Mouse (Mus musculus): ENCODE data around the gene Fance. TPM values are rescaled to one million over a fixed set of nuclear protein-coding genes. Genes with fewer than 3 reads are reported as not detected.

The Fance gene
- polyA plus RNA-seq, 1 experiment from 2014 or later = 39.5 TPM

DNA sequence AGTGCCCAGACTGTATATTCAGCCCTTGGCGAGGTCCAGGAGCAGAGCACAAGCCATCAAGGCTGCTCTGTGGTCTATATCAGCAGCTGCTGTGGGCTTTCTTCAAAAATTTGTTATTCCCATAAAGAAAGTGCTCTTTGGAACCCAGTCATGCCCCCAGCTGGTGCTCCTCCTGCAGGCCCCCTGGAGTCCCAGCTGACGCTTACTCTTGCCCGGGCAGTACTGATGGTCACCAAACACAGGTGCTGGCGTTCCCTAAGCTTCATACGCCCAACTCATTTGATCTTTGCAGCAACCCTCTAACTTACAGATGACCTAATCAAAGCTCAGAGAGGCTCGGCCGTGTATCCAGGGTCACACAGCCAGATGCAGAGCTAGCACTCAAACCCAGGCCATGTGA, 24.2 kb downstream of the Fance start:
- no peak overlapping the region for H3K9ac ChIP-seq
- no peak overlapping the region for H3K27ac ChIP-seq
- H3K4me3 ChIP-seq = no peak overlapping the region
- peaks cover 80% of the 10 kb centered on the region for H3K36me3 ChIP-seq
- no peak for ATAC-seq (ENCODE audit: insufficient number of reproducible peaks, insufficient read depth, low FRiP score, low TSS enrichment, low read depth)
- H3K9me3 ChIP-seq = no peaks in the 10 kb centered on the region
- H3K4me1 ChIP-seq = peaks cover 58% of the 10 kb centered on the region
- WGBS = 90% methylated on average over 7 of the region's 7 CpGs
- no peak overlapping the region for H3K4me2 ChIP-seq
- H3K27me3 ChIP-seq = no peaks in the 10 kb centered on the region

DNA sequence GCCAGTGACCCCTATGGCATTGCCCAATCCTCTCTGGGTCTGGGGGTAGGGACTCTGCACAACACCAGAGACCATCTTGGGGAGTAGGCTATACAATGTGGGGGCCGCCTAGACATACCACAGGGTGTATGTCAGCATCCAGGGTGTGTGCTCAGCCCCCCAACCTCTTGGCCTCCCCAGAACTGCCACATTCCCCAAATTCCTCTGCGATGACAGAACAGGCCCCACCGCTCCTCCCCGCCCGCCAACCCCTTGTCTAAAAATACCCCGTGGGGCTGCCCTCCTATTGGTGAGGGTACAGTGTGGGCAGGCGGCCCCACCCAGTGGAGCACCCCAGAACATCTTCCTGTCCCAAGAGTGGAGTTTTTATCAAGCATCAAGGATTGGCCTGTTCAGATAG, 27.3 kb downstream of the Fance start:
- H3K9ac ChIP-seq = peak overlapping the region; percentile 66; the same call in 1 of the 2 replicates
- peak overlapping the region; percentile 24 for H3K4me3 ChIP-seq
- H3K36me3 ChIP-seq = peaks cover 50% of the 10 kb centered on the region
- no peaks in the 10 kb centered on the region for H3K27me3 ChIP-seq
- peaks cover 52% of the 10 kb centered on the region for H3K4me1 ChIP-seq
- ATAC-seq (ENCODE audit: insufficient number of reproducible peaks, insufficient read depth, low FRiP score, low TSS enrichment, low read depth) = no peak
- no peaks in the 10 kb centered on the region for H3K9me3 ChIP-seq
- 54% methylated on average over 7 of the region's 7 CpGs for WGBS
- H3K27ac ChIP-seq = peak overlapping the region; percentile 85
- H3K4me2 ChIP-seq = peak overlapping the region; percentile 53

DNA sequence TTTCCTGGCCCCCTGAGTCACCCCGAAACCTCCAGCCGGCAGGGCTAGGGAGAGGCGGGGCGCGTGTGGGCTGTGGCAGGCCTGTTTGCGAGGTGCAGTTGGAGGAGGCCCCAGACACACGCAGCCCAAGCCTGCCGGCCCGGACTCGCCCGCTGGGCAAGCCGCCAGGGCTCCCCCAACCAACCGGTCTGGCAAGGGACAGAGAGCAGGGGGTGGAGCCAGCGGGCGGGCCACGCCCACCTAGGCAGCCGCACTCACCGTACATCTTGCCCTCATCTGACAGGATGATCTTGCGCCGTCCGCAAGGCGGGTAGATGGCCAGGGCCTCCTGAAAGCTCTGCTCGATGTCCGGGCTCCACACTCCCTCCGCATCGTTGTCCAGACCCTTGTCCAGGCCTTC, 27.8 kb downstream of the Fance start:
- no peaks in the 10 kb centered on the region for H3K27me3 ChIP-seq
- H3K4me2 ChIP-seq = peak overlapping the region; percentile 53
- H3K4me1 ChIP-seq = peaks cover 53% of the 10 kb centered on the region
- WGBS = 12% methylated on average over 26 of the region's 26 CpGs
- H3K36me3 ChIP-seq = peaks cover 45% of the 10 kb centered on the region
- H3K27ac ChIP-seq = peak overlapping the region; percentile 85
- peak overlapping the region; percentile 24 for H3K4me3 ChIP-seq
- no peaks in the 10 kb centered on the region for H3K9me3 ChIP-seq
- peak; percentile 76 for ATAC-seq (ENCODE audit: insufficient number of reproducible peaks, insufficient read depth, low FRiP score, low TSS enrichment, low read depth)
- H3K9ac ChIP-seq = peak overlapping the region; percentile 66

DNA sequence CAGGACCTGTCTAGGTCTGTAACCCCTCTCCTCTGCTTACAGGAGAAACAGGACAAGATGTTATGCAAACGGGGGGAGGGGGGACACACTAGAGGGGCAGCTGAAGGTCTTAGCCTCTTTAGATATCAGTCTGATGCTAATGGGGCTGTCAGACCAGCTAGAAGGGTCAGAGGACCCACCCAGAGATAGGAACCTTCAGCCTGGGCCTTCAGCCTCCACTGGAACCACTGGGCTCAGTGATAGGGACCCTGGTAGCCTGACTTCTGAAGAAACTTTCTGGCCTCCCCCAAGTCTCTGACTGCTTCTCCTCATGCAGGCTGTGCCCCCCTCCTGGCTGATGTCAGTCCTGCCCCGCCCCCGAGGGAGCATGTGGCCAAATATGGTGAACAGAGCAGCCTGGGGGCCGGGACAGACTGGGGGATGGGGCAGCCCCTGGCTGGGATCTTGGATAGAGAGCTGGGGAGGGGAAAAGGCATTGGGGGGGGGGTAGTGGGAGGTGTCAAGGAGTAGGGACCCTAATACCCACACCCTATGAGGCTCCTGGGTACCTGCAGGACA, 30.8 kb downstream of the Fance start:
- WGBS = 26% methylated on average over 4 of the region's 4 CpGs
- H3K4me3 ChIP-seq = 0 out of 2 replicates have a peak overlapping the region, but pooled peaks have one; percentile 6

DNA sequence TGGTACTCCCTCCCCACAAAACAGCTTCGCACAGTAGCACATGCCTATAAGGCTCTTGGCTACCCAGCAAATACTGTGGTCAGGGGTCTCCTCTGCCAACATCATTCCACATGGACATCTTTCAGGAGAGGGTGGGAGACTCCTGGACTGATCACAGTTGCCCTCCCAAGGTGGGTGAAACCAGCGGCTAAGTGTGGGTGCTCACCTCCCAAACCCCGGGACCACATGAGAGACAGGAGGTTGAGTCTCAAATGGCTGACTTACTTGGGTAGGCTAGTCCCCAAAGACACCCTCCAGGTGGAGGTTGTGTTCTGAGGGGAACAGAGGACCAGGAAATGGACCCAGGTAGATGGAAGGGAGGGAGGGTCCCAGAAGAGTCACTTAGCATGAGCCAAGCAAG, 31.4 kb downstream of the Fance start:
- Histone ChIP-seq H3K9me3 (no peaks in the 10 kb centered on the region), H3K4me2 (peak overlapping the region; percentile 57), H3K4me3 (peak overlapping the region; percentile 6; the same call in 1 of the 2 replicates), H3K36me3 (peaks cover 13% of the 10 kb centered on the region), H3K4me1 (peaks cover 86% of the 10 kb centered on the region), H3K9ac (peak overlapping the region; percentile 66; the same call in 1 of the 2 replicates), H3K27ac (peak overlapping the region; percentile 94), H3K27me3 (no peaks in the 10 kb centered on the region)
- 49% methylated on average over 3 of the region's 3 CpGs for WGBS
- no peak for ATAC-seq (ENCODE audit: insufficient number of reproducible peaks, insufficient read depth, low FRiP score, low TSS enrichment, low read depth)

More for the DNA sequence above, 30.8 kb downstream of the Fance start:
- Histone ChIP-seq H3K27ac (peak overlapping the region; percentile 94), H3K4me2 (peak overlapping the region; percentile 57), H3K9me3 (no peaks in the 10 kb centered on the region), H3K36me3 (peaks cover 18% of the 10 kb centered on the region), H3K27me3 (no peaks in the 10 kb centered on the region), H3K9ac (peak overlapping the region; percentile 66), H3K4me1 (peaks cover 82% of the 10 kb centered on the region)
- ATAC-seq (ENCODE audit: insufficient number of reproducible peaks, insufficient read depth, low FRiP score, low TSS enrichment, low read depth) = no peak

DNA sequence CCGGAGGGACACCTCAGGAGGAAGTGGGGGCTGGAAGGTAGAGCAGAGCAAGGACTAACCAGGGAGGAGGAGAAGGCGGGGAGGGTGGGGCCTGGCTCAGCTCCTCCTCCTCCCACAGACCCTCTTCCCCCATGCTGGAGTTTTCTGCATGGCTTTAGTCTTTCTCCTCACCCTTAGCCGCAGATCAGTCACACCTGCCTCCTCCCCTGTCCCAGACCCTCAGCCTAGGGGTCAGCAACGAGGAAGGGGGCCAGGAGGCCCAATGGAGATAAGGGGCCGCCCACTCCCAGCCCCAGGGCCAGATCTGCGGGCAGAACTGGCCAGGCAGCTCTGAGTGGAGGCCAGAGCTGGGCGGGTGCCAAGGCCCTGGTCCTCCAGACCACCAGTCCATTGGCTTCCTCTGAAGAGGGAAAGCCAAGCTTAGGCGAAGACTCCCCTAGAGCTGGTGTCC, 32.0 kb downstream of the Fance start:
- Histone ChIP-seq H3K4me2 (peak overlapping the region; percentile 57), H3K9ac (peak overlapping the region; percentile 66), H3K27ac (peak overlapping the region; percentile 94), H3K4me3 (peak overlapping the region; percentile 34), H3K27me3 (no peaks in the 10 kb centered on the region), H3K4me1 (peaks cover 84% of the 10 kb centered on the region), H3K9me3 (no peaks in the 10 kb centered on the region), H3K36me3 (peaks cover 7% of the 10 kb centered on the region)
- 10% methylated on average over 8 of the region's 8 CpGs for WGBS
- ATAC-seq (ENCODE audit: insufficient number of reproducible peaks, insufficient read depth, low FRiP score, low TSS enrichment, low read depth) = no peak

DNA sequence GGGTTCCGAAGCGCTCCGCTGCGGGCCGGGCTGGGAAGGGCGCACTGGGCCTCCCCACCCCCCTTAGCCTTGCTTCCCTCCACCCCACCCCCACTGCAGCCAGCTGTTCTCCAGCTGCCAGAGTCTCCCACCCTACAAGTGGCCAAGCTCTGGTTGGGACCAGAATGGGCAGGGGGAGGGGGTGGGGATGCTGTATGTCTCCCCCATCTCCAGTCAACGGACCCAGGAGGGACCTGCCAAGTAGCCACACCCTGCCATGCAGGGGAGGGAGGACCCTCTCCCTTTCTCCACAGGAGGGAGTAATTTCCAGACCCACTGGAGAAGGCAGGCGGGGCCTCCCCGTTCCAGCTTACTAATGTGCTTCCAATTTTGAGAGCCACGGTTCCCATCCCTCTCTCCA, 32.6 kb downstream of the Fance start:
- WGBS = 4% methylated on average over 10 of the region's 10 CpGs
- Histone ChIP-seq H3K4me2 (peak overlapping the region; percentile 57), H3K4me1 (peaks cover 78% of the 10 kb centered on the region), H3K27ac (peak overlapping the region; percentile 94), H3K4me3 (peak overlapping the region; percentile 34), H3K9ac (peak overlapping the region; percentile 66), H3K36me3 (peaks cover under 1% of the 10 kb centered on the region), H3K27me3 (no peaks in the 10 kb centered on the region), H3K9me3 (no peaks in the 10 kb centered on the region)
- 0 out of 2 replicates have a peak, but pooled peaks have one; percentile 9 for ATAC-seq (ENCODE audit: insufficient number of reproducible peaks, insufficient read depth, low FRiP score, low TSS enrichment, low read depth)

DNA sequence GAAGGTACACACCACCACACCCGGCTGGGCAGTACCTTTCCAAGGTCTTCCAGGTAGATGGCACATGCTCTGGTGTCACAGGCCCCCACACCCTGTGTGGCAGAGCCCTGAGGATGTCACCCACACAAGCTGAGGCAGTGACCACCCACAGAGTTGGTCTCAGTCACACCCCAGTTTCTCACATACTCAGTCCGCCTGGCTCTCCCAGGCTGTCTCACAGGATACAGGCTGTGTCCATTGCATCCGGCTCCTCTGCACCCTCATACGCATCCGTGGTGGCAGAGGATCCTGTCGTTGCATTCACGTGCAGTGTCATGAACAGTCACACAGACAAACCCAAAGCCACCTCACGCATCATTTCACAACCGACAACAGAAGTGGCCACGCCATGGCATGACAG, 34.0 kb downstream of the Fance start:
- H3K4me2 ChIP-seq = peak overlapping the region; percentile 81

DNA sequence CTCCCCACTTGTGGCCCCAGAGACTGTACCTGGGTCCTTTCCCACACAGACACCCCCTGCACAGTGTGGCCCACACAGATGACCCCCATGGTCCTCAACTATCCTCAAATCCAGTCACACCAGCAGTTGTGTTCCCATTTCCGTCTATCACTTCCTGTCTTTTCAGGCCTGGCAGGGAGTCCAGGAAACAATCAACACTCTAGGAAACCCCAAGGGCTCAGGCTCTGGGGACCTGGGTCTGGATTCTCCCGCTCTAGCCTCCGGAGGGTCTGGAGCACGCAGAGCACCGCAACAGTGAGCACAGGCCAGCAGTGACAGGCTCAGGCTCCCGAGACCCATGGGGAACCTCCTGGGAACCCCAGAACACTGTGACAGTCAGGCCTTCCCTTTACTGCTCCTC, 34.9 kb downstream of the Fance start:
- WGBS = 25% methylated on average over 6 of the region's 6 CpGs
- H3K27ac ChIP-seq = peak overlapping the region; percentile 48
- H3K4me1 ChIP-seq = peaks cover 75% of the 10 kb centered on the region
- no peaks in the 10 kb centered on the region for H3K9me3 ChIP-seq
- H3K9ac ChIP-seq = peak overlapping the region; percentile 97
- peak overlapping the region; percentile 94 for H3K4me3 ChIP-seq
- H3K27me3 ChIP-seq = no peaks in the 10 kb centered on the region
- ATAC-seq (ENCODE audit: insufficient number of reproducible peaks, insufficient read depth, low FRiP score, low TSS enrichment, low read depth) = no peak
- H3K4me2 ChIP-seq = peak overlapping the region; percentile 81
- no peaks in the 10 kb centered on the region for H3K36me3 ChIP-seq

More for the DNA sequence above, 34.0 kb downstream of the Fance start:
- 73% methylated on average over 10 of the region's 10 CpGs for WGBS
- H3K9me3 ChIP-seq = no peaks in the 10 kb centered on the region
- 0 out of 2 replicates have a peak overlapping the region, but pooled peaks have one; percentile 94 for H3K4me3 ChIP-seq
- H3K9ac ChIP-seq = no peak overlapping the region
- no peak for ATAC-seq (ENCODE audit: insufficient number of reproducible peaks, insufficient read depth, low FRiP score, low TSS enrichment, low read depth)
- H3K36me3 ChIP-seq = no peaks in the 10 kb centered on the region
- no peaks in the 10 kb centered on the region for H3K27me3 ChIP-seq
- peak overlapping the region; percentile 39; the same call in 1 of the 2 replicates for H3K27ac ChIP-seq
- peaks cover 74% of the 10 kb centered on the region for H3K4me1 ChIP-seq

DNA sequence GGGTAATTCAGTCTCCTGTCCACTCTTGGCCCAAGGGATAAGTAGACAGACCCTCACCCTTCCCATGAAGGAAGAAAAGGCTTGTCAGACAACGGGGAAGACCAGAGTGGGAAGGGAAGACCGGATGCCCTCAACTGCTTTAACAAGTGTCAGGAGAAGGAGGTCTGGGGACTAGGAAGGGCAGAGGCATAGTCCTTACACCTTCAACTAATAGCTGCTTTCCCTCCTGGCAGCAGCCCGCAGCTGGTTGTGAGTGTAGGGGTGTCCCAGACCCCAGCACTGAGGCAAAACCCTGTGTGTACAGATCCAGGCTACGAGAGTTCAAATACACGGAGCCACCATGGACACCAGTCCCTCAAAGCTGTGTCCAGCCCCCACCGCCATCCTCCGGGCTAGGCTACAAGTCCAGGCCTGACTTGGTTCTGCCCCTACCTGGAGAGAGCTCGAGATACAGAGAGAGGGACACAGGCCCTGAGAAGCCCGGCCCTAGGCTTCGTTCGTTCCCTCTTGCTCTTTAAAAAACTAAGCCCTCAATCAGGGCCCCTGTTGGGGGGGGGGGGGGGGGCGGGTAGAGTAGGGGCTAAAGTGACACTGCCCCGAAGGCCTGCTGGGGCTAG, 36.1 kb downstream of the Fance start:
- peak overlapping the region; percentile 94 for H3K4me3 ChIP-seq
- no peak for ATAC-seq (ENCODE audit: insufficient number of reproducible peaks, insufficient read depth, low FRiP score, low TSS enrichment, low read depth)

DNA sequence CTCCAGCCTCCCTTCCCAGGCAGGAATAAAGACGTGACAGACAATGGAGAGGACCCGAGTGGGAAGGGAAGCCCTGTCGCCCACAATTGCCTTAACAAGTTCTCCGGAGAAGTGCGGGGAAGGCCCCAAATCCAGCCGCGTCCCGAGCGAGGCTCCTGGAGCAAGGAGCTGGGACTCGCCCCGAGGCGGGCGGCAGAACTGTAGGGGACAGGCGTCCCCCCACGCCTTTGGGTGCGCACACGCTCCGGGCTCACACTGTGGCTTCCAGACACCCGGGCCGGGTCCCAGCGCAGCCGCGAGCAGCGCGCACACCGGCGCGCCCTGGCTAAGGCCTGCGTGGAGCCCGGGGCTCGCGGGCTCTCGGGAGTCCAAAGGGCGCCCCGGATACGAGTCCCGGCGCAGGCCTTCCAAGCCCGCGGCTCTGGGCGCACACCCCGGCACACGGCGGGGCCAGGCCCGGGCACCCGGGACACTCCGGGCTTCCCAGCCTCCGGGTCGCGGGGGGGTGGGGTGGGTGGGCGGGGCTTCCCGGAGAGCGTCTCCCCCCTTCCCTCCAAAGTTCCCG, 36.7 kb downstream of the Fance start:
- Histone ChIP-seq H3K27me3 (no peaks in the 10 kb centered on the region), H3K36me3 (no peaks in the 10 kb centered on the region), H3K27ac (peak overlapping the region; percentile 100), H3K9ac (peak overlapping the region; percentile 97), H3K9me3 (no peaks in the 10 kb centered on the region), H3K4me1 (peaks cover 59% of the 10 kb centered on the region), H3K4me2 (peak overlapping the region; percentile 81), H3K4me3 (peak overlapping the region; percentile 94)
- ATAC-seq (ENCODE audit: insufficient number of reproducible peaks, insufficient read depth, low FRiP score, low TSS enrichment, low read depth) = peak; percentile 2; the same call in 1 of the 2 replicates
- under 1% methylated on average over 48 of the region's 54 CpGs for WGBS

More for the DNA sequence above, 36.1 kb downstream of the Fance start:
- H3K27me3 ChIP-seq = no peaks in the 10 kb centered on the region
- no peaks in the 10 kb centered on the region for H3K9me3 ChIP-seq
- no peaks in the 10 kb centered on the region for H3K36me3 ChIP-seq
- peak overlapping the region; percentile 97 for H3K9ac ChIP-seq
- peaks cover 65% of the 10 kb centered on the region for H3K4me1 ChIP-seq
- 5% methylated on average over 11 of the region's 13 CpGs for WGBS
- H3K4me2 ChIP-seq = peak overlapping the region; percentile 81
- H3K27ac ChIP-seq = peak overlapping the region; percentile 100

Data from embryonic facial prominence, embryonic 13.5 days (tissue).